Mouse (Mus musculus): ENCODE measurements around the gene Hilpda.

DNA sequence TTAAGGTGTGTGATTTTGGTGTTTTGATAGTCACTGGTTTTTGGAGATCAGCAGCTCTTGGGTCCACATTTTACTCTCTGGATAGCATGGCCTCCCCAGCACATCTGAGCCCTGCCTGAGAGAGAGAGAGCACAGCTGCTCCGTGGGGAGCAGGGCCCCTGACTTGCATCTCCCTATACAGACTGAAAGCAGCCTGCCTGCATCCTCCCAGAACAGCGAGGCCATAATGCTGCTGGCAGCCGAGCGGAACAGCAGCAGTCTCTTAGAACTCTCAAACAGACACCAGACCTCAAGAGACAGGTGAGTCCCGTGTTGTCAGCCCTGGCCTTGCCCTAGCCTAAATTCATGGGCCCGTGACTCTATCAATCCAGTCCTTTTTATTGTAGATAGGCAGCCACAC lies 15.2 kb downstream of the Hilpda start:
- no peak for TF ChIP-seq FLI1 (IDR thresholded peaks at IDR 0.05; ENCODE audit: low read length)
- TF ChIP-seq GATA1 (IDR thresholded peaks at IDR 0.05; ENCODE audit: borderline replicate concordance, low read length), result no peak

All from megakaryocyte, embryonic 14.5 days (primary cell).